Mouse (Mus musculus) duodenum, adult 2 months (tissue): ENCODE results near the gene Abhd11. TPM values are rescaled to one million over a fixed set of nuclear protein-coding genes. Genes with fewer than 3 reads are reported as not detected.

Source experiments
- polyA plus RNA-seq: library from polyadenylated mRNA; depleted of rRNA; stranded (reverse); fragments of >200 nt; gene quantifications from 2 replicates; pipeline ENCODE4 v1.2.3, GENCODE M21; 2012; ENCODE audit warnings: low replicate concordance; rRNA removed

Abhd11 gene
- 87.6 and 91.0 TPM in 2 replicates for polyA plus RNA-seq

DNA sequence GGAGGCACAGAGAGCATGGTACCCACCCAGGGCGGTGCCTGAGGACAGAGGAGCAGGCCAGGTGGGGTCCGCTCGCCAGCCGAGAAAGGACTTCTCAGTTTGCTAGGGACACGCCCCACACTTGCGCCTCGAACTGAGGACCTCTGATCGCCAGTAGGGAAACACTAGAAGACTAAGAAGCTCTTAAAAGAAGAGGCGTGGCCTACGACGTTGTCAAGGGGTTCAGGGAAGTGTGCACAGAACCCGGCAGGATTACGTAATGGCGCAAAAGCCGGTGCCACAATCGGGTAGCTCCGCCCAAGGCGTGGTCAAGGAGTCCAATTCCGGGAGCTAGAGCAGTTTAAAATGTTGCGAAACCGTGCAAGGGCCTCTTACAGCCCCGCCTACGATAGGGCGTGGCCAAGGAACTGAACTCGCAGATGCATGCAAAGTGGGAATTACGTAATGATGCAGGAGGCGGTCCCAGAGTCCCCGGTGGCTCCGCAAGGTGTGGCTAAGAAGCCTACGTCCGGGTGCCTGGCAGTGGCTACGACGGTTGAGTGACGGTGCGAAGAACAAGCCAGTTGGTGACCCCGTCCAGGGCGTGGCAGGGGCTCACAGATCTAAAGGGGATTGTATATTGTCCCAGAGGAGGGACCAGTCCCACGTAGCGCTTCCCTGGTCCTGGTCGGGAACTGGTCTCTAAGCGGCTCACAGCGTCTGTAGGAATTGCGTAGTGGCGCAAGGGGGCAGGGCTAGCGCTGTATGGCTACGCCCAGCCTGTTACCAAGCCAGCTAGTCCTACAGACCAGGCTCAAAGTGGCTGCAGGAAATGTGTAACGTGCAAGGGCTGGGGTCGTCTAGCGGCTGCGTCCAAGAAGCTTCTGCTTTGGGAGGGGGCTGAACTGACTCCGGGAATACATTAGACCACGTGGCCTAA, at the start of gene Abhd11:
Abhd11 (plus strand) TSS at position 482 of the 919 bp plus-strand sequence.

GRCm38 (mm10) chr5:134985633-134986297, 23.2 kb upstream of the Abhd11 start, which contains the start of gene Cldn3:
Gene Cldn3 (plus strand): TSS chr5:134986214.

GRCm38 (mm10) chr5:135023344-135024173, 14.6 kb downstream of the Abhd11 start, which contains the start of gene Stx1a:
Gene Stx1a (plus strand): TSS chr5:135023482.

Other genes starting within 250 kb of the Abhd11 start
- gene Tmem270, start 102.4 kb upstream of the Abhd11 start, polyA plus RNA-seq: 0.15 TPM in 1 of 2 replicates, not detected in the other
- gene Cldn13, start 93.6 kb upstream of the Abhd11 start, polyA plus RNA-seq: not detected in 2 replicates
- 10.2 and 16.2 TPM in 2 replicates for gene Mettl27, start 76.8 kb upstream of the Abhd11 start, polyA plus RNA-seq
- gene Cldn4, start 62.2 kb upstream of the Abhd11 start, polyA plus RNA-seq: 42.8 and 316 TPM in 2 replicates
- gene Cldn3, start 22.9 kb upstream of the Abhd11 start, polyA plus RNA-seq: 982 and 2,156 TPM in 2 replicates
- gene Stx1a, start 14.3 kb downstream of the Abhd11 start, polyA plus RNA-seq: 5.1 and 9.8 TPM in 2 replicates
- 65.1 and 65.9 TPM in 2 replicates for gene Dnajc30, start 55.0 kb downstream of the Abhd11 start, polyA plus RNA-seq
- gene Bud23, start 55.8 kb downstream of the Abhd11 start, polyA plus RNA-seq: 49.6 and 53.6 TPM in 2 replicates
- gene Vps37d, start 69.1 kb downstream of the Abhd11 start, polyA plus RNA-seq: 7.5 and 10.7 TPM in 2 replicates
- gene Mlxipl, start 80.7 kb downstream of the Abhd11 start, polyA plus RNA-seq: 297 and 321 TPM in 2 replicates
- gene Tbl2, start 140.5 kb downstream of the Abhd11 start, polyA plus RNA-seq: 4.3 and 6.7 TPM in 2 replicates
- gene Bcl7b, start 159.1 kb downstream of the Abhd11 start, polyA plus RNA-seq: 33.0 and 36.1 TPM in 2 replicates
- 12.7 and 13.0 TPM in 2 replicates for gene Baz1b, start 178.1 kb downstream of the Abhd11 start, polyA plus RNA-seq
- 3.7 and 4.7 TPM in 2 replicates for gene Fzd9, start 242.1 kb downstream of the Abhd11 start, polyA plus RNA-seq